Mouse (Mus musculus): ENCODE measurements around the gene Ss18l1. TPM values are rescaled to one million over a fixed set of nuclear protein-coding genes. Genes with fewer than 3 reads are reported as not detected.

The Ss18l1 gene
- polyA plus RNA-seq, 1 experiment from 2014 or later, result 5.5 TPM

GRCm38 (mm10) chr2:180103151-180103977, 61.1 kb downstream of the Ss18l1 start:
- ATAC-seq (ENCODE audit: insufficient number of reproducible peaks, low FRiP score, low TSS enrichment, low read depth), result no peak
- 1% methylated on average over 56 of the region's 57 CpGs for WGBS
- no peaks in the 10 kb centered on the region for H3K9me3 ChIP-seq (ENCODE audit: control insufficient read depth, low read length)
- H3K36me3 ChIP-seq (ENCODE audit: control insufficient read depth, insufficient read depth, low read length), result no peaks in the 10 kb centered on the region
- peak overlapping the region; percentile 43 for H3K4me3 ChIP-seq (ENCODE audit: low read depth, low read length)
- peaks cover 10% of the 10 kb centered on the region for H3K4me1 ChIP-seq (ENCODE audit: control insufficient read depth, insufficient read depth, low read length)
- H3K27me3 ChIP-seq (ENCODE audit: control insufficient read depth, insufficient read depth, low read length), result peaks cover 74% of the 10 kb centered on the region
- DNase-seq (ENCODE audit: low spot score), result peak; percentile 40
- H3K9ac ChIP-seq (ENCODE audit: low read length), result no peak overlapping the region
- no peak overlapping the region for H3K27ac ChIP-seq (replicated peaks; ENCODE audit: low read depth, low read length)
- peak overlapping the region; percentile 94 for H3K4me2 ChIP-seq (ENCODE audit: low read depth, severe bottlenecking)

GRCm38 (mm10) chr2:180103978-180104658, 61.8 kb downstream of the Ss18l1 start, which contains the start of gene Hrh3:
Gene Hrh3, minus strand, starts transcription at chr2:180104488.
- DNase-seq (ENCODE audit: low spot score), result peak; percentile 89
- Histone ChIP-seq H3K9ac (ENCODE audit: low read length) (no peak within 1 kb of the TSS), H3K4me1 (ENCODE audit: control insufficient read depth, insufficient read depth, low read length) (peaks cover 10% of the 10 kb centered on the region), H3K4me2 (ENCODE audit: low read depth, severe bottlenecking) (peak within 1 kb of the TSS; percentile 94), H3K27ac (replicated peaks; ENCODE audit: low read depth, low read length) (no peak within 1 kb of the TSS), H3K9me3 (ENCODE audit: control insufficient read depth, low read length) (no peaks in the 10 kb centered on the region), H3K4me3 (ENCODE audit: low read depth, low read length) (peak within 1 kb of the TSS; percentile 43), H3K27me3 (ENCODE audit: control insufficient read depth, insufficient read depth, low read length) (peaks cover 69% of the 10 kb centered on the region), H3K36me3 (ENCODE audit: control insufficient read depth, insufficient read depth, low read length) (no peaks in the 10 kb centered on the region)
- under 1% methylated on average over 64 of the region's 87 CpGs for WGBS
- peak; percentile 71 for ATAC-seq (ENCODE audit: insufficient number of reproducible peaks, low FRiP score, low TSS enrichment, low read depth)

- Histone ChIP-seq H3K4me2 (ENCODE audit: low read depth, severe bottlenecking) (peak overlapping the region; percentile 94), H3K27me3 (ENCODE audit: control insufficient read depth, insufficient read depth, low read length) (peaks cover 62% of the 10 kb centered on the region), H3K4me1 (ENCODE audit: control insufficient read depth, insufficient read depth, low read length) (peaks cover 8% of the 10 kb centered on the region), H3K27ac (replicated peaks; ENCODE audit: low read depth, low read length) (no peak overlapping the region), H3K9me3 (ENCODE audit: control insufficient read depth, low read length) (no peaks in the 10 kb centered on the region), H3K36me3 (ENCODE audit: control insufficient read depth, insufficient read depth, low read length) (no peaks in the 10 kb centered on the region), H3K4me3 (ENCODE audit: low read depth, low read length) (peak overlapping the region; percentile 43; the same call in 1 of the 2 replicates), H3K9ac (ENCODE audit: low read length) (no peak overlapping the region)
- DNase-seq (ENCODE audit: low spot score) (no peak), ATAC-seq (ENCODE audit: insufficient number of reproducible peaks, low FRiP score, low TSS enrichment, low read depth) (peak; percentile 55; the same call in 1 of the 2 replicates)
- WGBS, result 13% methylated on average over 24 of the region's 24 CpGs
Measured at GRCm38 (mm10) chr2:180104659-180105377, 62.5 kb downstream of the Ss18l1 start.

GRCm38 (mm10) chr2:180105441-180106190, 63.3 kb downstream of the Ss18l1 start:
- Histone ChIP-seq H3K4me1 (ENCODE audit: control insufficient read depth, insufficient read depth, low read length) (peaks cover 8% of the 10 kb centered on the region), H3K4me3 (ENCODE audit: low read depth, low read length) (no peak overlapping the region), H3K36me3 (ENCODE audit: control insufficient read depth, insufficient read depth, low read length) (no peaks in the 10 kb centered on the region), H3K9ac (ENCODE audit: low read length) (no peak overlapping the region), H3K4me2 (ENCODE audit: low read depth, severe bottlenecking) (no peak overlapping the region), H3K27me3 (ENCODE audit: control insufficient read depth, insufficient read depth, low read length) (peaks cover 55% of the 10 kb centered on the region), H3K9me3 (ENCODE audit: control insufficient read depth, low read length) (no peaks in the 10 kb centered on the region), H3K27ac (replicated peaks; ENCODE audit: low read depth, low read length) (no peak overlapping the region)
- WGBS, result 37% methylated on average over 8 of the region's 8 CpGs
- no peak for DNase-seq (ENCODE audit: low spot score)
- no peak for ATAC-seq (ENCODE audit: insufficient number of reproducible peaks, low FRiP score, low TSS enrichment, low read depth)

GRCm38 (mm10) chr2:180107081-180107480, 64.8 kb downstream of the Ss18l1 start:
- no peak overlapping the region for H3K9ac ChIP-seq (ENCODE audit: low read length)
- no peak overlapping the region for H3K27ac ChIP-seq (replicated peaks; ENCODE audit: low read depth, low read length)
- H3K4me1 ChIP-seq (ENCODE audit: control insufficient read depth, insufficient read depth, low read length), result peaks cover 8% of the 10 kb centered on the region
- H3K36me3 ChIP-seq (ENCODE audit: control insufficient read depth, insufficient read depth, low read length), result no peaks in the 10 kb centered on the region
- no peak overlapping the region for H3K4me2 ChIP-seq (ENCODE audit: low read depth, severe bottlenecking)
- no peaks in the 10 kb centered on the region for H3K9me3 ChIP-seq (ENCODE audit: control insufficient read depth, low read length)
- 61% methylated on average over 4 of the region's 4 CpGs for WGBS
- no peak overlapping the region for H3K4me3 ChIP-seq (ENCODE audit: low read depth, low read length)
- ATAC-seq (ENCODE audit: insufficient number of reproducible peaks, low FRiP score, low TSS enrichment, low read depth) (no peak), DNase-seq (ENCODE audit: low spot score) (no peak)
- H3K27me3 ChIP-seq (ENCODE audit: control insufficient read depth, insufficient read depth, low read length), result peaks cover 40% of the 10 kb centered on the region

GRCm38 (mm10) chr2:180108285-180108684, 66.0 kb downstream of the Ss18l1 start:
- Histone ChIP-seq H3K4me1 (ENCODE audit: control insufficient read depth, insufficient read depth, low read length) (peaks cover 8% of the 10 kb centered on the region), H3K9ac (ENCODE audit: low read length) (no peak overlapping the region), H3K27ac (replicated peaks; ENCODE audit: low read depth, low read length) (no peak overlapping the region), H3K27me3 (ENCODE audit: control insufficient read depth, insufficient read depth, low read length) (peaks cover 28% of the 10 kb centered on the region), H3K36me3 (ENCODE audit: control insufficient read depth, insufficient read depth, low read length) (no peaks in the 10 kb centered on the region), H3K9me3 (ENCODE audit: control insufficient read depth, low read length) (no peaks in the 10 kb centered on the region), H3K4me2 (ENCODE audit: low read depth, severe bottlenecking) (no peak overlapping the region), H3K4me3 (ENCODE audit: low read depth, low read length) (no peak overlapping the region)
- no peak for DNase-seq (ENCODE audit: low spot score)
- ATAC-seq (ENCODE audit: insufficient number of reproducible peaks, low FRiP score, low TSS enrichment, low read depth), result no peak
- WGBS, result 70% methylated on average over 6 of the region's 6 CpGs

- 60% methylated on average over 17 of the region's 17 CpGs for WGBS
- no peak for DNase-seq (ENCODE audit: low spot score)
Measured at GRCm38 (mm10) chr2:180113909-180114890, 71.9 kb downstream of the Ss18l1 start.

More at GRCm38 (mm10) chr2:180113909-180114890, 71.9 kb downstream of the Ss18l1 start:
- Histone ChIP-seq H3K4me2 (ENCODE audit: low read depth, severe bottlenecking) (no peak overlapping the region), H3K27me3 (ENCODE audit: control insufficient read depth, insufficient read depth, low read length) (no peaks in the 10 kb centered on the region; the same call in 1 of the 2 replicates), H3K9ac (ENCODE audit: low read length) (no peak overlapping the region), H3K27ac (replicated peaks; ENCODE audit: low read depth, low read length) (no peak overlapping the region), H3K4me1 (ENCODE audit: control insufficient read depth, insufficient read depth, low read length) (peaks cover 3% of the 10 kb centered on the region; the same call in 1 of the 2 replicates), H3K9me3 (ENCODE audit: control insufficient read depth, low read length) (no peaks in the 10 kb centered on the region), H3K36me3 (ENCODE audit: control insufficient read depth, insufficient read depth, low read length) (no peaks in the 10 kb centered on the region), H3K4me3 (ENCODE audit: low read depth, low read length) (no peak overlapping the region)
- ATAC-seq (ENCODE audit: insufficient number of reproducible peaks, low FRiP score, low TSS enrichment, low read depth), result no peak
